Mouse (Mus musculus) embryonic facial prominence, embryonic 15.5 days (tissue): ENCODE data around the gene Gpc6. TPM values are rescaled to one million over a fixed set of nuclear protein-coding genes. Genes with fewer than 3 reads are reported as not detected.

ENCODE experiments used
- ATAC-seq: fragments of 200-750 bp; cut with Nextera tagmentation; 2 replicates; pipeline ENCODE4 v1.8.0; 2017; ENCODE audit warnings: low read depth, moderate TSS enrichment; ENCODE audit not compliant: insufficient number of reproducible peaks, low FRiP score, low TSS enrichment
- H3K27ac ChIP-seq: fragments of 300-500 bp; sonication (generic); replicated peaks from 2 replicates; pipeline ENCODE4 v1.5.1; 2015; ENCODE audit warnings: mild to moderate bottlenecking, inconsistent platforms
- H3K27me3 ChIP-seq: fragments of 300-500 bp; sonication (generic); 2 replicates; pipeline ENCODE4 v1.6.1; 2015; ENCODE audit warnings: inconsistent platforms
- H3K36me3 ChIP-seq: fragments of 300-500 bp; sonication (generic); 2 replicates; pipeline ENCODE4 v1.6.1; 2015; ENCODE audit warnings: mild to moderate bottlenecking, inconsistent platforms
- H3K4me1 ChIP-seq: fragments of 300-500 bp; sonication (generic); 2 replicates; pipeline ENCODE4 v1.6.1; 2015; ENCODE audit warnings: inconsistent platforms
- H3K4me2 ChIP-seq: fragments of 300-500 bp; sonication (generic); replicated peaks from 2 replicates; pipeline ENCODE4 v1.6.1; 2015; ENCODE audit warnings: mild to moderate bottlenecking, inconsistent platforms
- H3K4me3 ChIP-seq: fragments of 300-500 bp; sonication (generic); replicated peaks from 2 replicates; pipeline ENCODE4 v1.5.1; 2015; ENCODE audit warnings: mild to moderate bottlenecking, inconsistent platforms
- H3K9ac ChIP-seq: fragments of 300-500 bp; sonication (generic); 2 replicates; pipeline ENCODE4 v1.6.1; 2015; ENCODE audit warnings: inconsistent platforms
- H3K9me3 ChIP-seq: fragments of 300-500 bp; sonication (generic); replicated peaks from 2 replicates; pipeline ENCODE4 v1.6.1; 2016; ENCODE audit warnings: inconsistent platforms
- WGBS: fragments of 180-500 bp; shearing (Covaris S2); methylation state at CpG from one replicate; pipeline ENCODE4 v1.1.7; 2015; 5-methylcytosine and 5-hydroxymethylcytosine counted together
- polyA plus RNA-seq: library from polyadenylated mRNA; unstranded; fragments of >200 nt; fragmentation: Nextera tagmentation; extraction: Ambion mirVana; gene quantifications from 2 replicates; pipeline ENCODE4 v1.2.1, GENCODE M21; 2015

Gpc6 gene
- polyA plus RNA-seq, 1 experiment from 2014 or later: 42.3 TPM

- Histone ChIP-seq H3K36me3 (no peaks in the 10 kb centered on the region), H3K27ac (no peak overlapping the region), H3K4me3 (no peak overlapping the region), H3K4me2 (no peak overlapping the region), H3K27me3 (no peaks in the 10 kb centered on the region), H3K9me3 (no peaks in the 10 kb centered on the region), H3K4me1 (no peaks in the 10 kb centered on the region), H3K9ac (no peak overlapping the region)
- 71% methylated on average over 3 of the region's 3 CpGs for WGBS
- no peak for ATAC-seq
Observed at GRCm38 (mm10) chr14:117679926-117680325, 754.8 kb downstream of the Gpc6 start.

DNA sequence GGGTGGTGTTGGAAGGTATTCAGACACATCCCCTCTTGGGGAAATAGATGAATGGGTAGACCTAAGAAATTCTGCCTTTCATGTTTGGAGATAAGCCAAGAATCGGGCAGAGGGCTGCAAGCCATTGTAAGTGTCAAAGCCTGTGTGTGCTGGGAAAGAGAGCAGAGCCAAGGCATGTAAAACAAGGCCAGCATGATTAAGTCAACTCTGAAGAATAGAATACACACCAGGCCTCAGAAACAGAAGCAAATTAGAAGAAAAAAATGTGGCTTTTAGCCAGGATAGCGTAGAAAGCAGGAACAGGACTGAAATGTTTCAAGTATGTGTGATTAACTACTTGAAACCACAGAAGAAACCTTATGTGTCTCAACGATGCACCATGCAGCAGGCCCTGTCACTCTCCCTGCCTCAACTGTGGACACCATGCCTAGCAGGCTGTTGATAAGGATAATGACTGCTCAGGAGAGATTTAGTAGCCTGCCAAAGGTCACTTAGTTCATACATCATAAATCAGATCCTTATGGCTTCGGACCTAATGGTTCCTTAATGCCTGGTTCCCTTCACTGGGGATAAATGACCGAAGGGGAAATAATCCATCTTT, 756.3 kb downstream of the Gpc6 start:
- no peaks in the 10 kb centered on the region for H3K36me3 ChIP-seq
- no peaks in the 10 kb centered on the region for H3K27me3 ChIP-seq
- no peak overlapping the region for H3K4me3 ChIP-seq
- H3K9ac ChIP-seq: no peak overlapping the region
- H3K4me2 ChIP-seq: no peak overlapping the region
- no peak overlapping the region; the same call in 1 of the 2 replicates for H3K27ac ChIP-seq
- WGBS: 46% methylated on average over 5 of the region's 5 CpGs
- ATAC-seq: no peak; the same call in 1 of the 2 replicates
- H3K4me1 ChIP-seq: no peaks in the 10 kb centered on the region
- H3K9me3 ChIP-seq: no peaks in the 10 kb centered on the region

DNA sequence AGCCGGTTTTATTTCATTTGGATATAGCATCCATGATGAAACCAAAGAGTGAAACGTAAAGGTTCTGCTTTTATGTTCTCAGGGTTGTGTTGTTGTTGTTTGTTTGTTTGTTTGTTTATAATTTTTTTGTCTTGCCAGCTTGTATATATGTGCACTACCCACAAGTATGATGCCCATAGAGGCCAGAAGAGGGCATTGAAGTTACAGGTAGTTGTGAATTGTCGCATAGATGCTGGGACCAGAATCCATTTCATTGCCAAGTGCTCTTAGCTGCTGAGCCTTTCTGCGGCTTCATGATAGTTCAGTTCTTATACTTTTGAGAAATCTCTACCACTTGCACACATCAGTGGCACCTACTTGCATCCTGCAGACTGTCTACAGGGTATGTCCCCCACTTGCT, 758.0 kb downstream of the Gpc6 start:
- Histone ChIP-seq H3K9ac (no peak overlapping the region), H3K4me3 (no peak overlapping the region), H3K36me3 (no peaks in the 10 kb centered on the region), H3K27me3 (no peaks in the 10 kb centered on the region), H3K4me2 (no peak overlapping the region), H3K9me3 (no peaks in the 10 kb centered on the region), H3K27ac (no peak overlapping the region), H3K4me1 (no peaks in the 10 kb centered on the region)
- 95% methylated on average over 4 of the region's 4 CpGs for WGBS
- no peak for ATAC-seq

- Histone ChIP-seq H3K4me1 (no peaks in the 10 kb centered on the region), H3K36me3 (no peaks in the 10 kb centered on the region), H3K4me3 (no peak overlapping the region), H3K27me3 (no peaks in the 10 kb centered on the region), H3K9me3 (no peaks in the 10 kb centered on the region), H3K9ac (no peak overlapping the region), H3K4me2 (no peak overlapping the region), H3K27ac (no peak overlapping the region)
- no peak for ATAC-seq
- 93% methylated on average over 6 of the region's 6 CpGs for WGBS
Observed at GRCm38 (mm10) chr14:117689848-117690247, 764.7 kb downstream of the Gpc6 start.

- Histone ChIP-seq H3K27ac (no peak overlapping the region), H3K9me3 (no peaks in the 10 kb centered on the region), H3K9ac (no peak overlapping the region), H3K27me3 (no peaks in the 10 kb centered on the region), H3K4me2 (no peak overlapping the region), H3K4me3 (no peak overlapping the region), H3K4me1 (no peaks in the 10 kb centered on the region), H3K36me3 (no peaks in the 10 kb centered on the region)
- ATAC-seq: no peak
- WGBS: 82% methylated on average over 8 of the region's 8 CpGs
Observed at GRCm38 (mm10) chr14:117695565-117695964, 770.5 kb downstream of the Gpc6 start.

DNA sequence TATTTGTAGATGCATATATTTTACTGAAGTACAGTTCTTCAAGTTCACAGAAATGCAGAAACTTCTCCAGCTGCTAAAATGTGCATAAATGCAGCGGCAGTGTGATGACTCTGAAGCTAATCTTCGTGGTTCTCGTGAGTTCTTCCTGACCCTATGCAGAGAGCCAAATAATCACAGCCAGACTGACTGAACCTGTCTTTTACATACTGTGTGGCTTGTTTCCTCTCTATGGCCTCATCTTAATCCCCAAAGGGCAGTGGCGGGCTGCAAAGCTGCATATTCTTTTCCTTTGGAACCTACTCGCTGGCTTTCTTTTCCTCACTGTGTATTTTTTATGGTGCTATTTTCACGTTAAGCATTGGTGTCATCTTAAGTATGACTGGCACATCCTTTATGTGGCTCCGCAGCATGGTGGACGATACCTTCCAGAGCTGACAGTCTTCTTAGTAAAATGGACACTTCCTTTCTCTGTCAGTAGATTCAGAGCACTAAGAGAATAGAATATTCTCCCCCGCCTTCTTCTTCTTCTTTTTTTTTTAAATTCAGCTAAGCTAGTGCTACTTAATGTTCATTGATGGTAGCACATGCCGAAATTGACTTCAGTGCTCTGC, 775.7 kb downstream of the Gpc6 start:
- Histone ChIP-seq H3K27ac (no peak overlapping the region), H3K4me3 (no peak overlapping the region), H3K36me3 (no peaks in the 10 kb centered on the region), H3K4me1 (no peaks in the 10 kb centered on the region), H3K9me3 (no peaks in the 10 kb centered on the region), H3K9ac (no peak overlapping the region), H3K27me3 (no peaks in the 10 kb centered on the region), H3K4me2 (no peak overlapping the region)
- no peak for ATAC-seq
- 61% methylated on average over 10 of the region's 10 CpGs for whole genome bisulfite sequencing

DNA sequence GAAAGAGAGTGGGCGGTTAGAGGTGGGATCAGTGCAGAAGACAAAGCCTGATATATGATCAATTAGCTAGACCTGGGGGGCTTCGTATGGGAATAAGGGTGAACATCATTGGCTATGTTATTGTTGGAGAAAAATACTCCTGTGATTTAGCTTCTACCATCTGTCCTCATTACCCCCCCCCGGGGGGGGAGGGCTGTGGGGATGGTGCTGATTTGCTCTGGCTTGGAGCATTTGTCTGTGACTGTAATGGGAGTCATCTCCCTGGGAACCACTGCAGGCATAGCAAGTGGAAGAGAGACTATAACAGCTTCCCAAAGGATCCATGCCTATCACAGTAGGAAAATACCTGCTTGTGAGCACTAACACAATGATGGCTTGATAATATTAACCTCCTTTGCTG, 783.7 kb downstream of the Gpc6 start:
- no peak overlapping the region for H3K27ac ChIP-seq
- WGBS: 89% methylated on average over 3 of the region's 3 CpGs
- peak; percentile 46; the same call in 1 of the 2 replicates for ATAC-seq
- H3K9me3 ChIP-seq: no peaks in the 10 kb centered on the region
- no peak overlapping the region for H3K9ac ChIP-seq
- H3K4me1 ChIP-seq: no peaks in the 10 kb centered on the region
- H3K27me3 ChIP-seq: no peaks in the 10 kb centered on the region
- H3K4me3 ChIP-seq: no peak overlapping the region
- H3K4me2 ChIP-seq: no peak overlapping the region
- no peaks in the 10 kb centered on the region for H3K36me3 ChIP-seq

DNA sequence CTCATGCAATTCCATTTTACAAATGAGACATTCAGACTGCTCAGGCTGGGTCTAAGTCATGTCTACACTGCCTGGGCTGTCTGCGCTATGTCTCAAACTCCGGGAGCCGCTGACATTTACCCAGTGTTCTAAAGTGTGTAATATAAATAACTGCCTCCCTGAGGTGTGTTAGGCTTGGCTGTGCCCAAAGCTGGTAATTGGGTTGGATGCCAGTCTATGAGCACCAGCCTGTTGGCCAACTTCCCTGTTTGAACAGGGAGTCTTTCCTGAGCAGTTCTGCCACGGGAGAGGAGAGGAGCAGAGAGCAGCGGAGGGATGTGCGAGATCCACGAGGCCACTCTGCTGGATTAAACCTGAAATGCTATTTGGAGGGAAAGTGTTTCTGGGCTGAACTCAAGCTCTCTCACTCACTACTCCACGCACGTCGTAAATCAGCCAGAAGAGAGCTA, 785.4 kb downstream of the Gpc6 start:
- H3K9me3 ChIP-seq: no peaks in the 10 kb centered on the region
- no peak overlapping the region for H3K27ac ChIP-seq
- no peak overlapping the region for H3K4me3 ChIP-seq
- H3K4me1 ChIP-seq: no peaks in the 10 kb centered on the region
- peak; percentile 40; the same call in 1 of the 2 replicates for ATAC-seq
- WGBS: 65% methylated on average over 10 of the region's 10 CpGs
- H3K27me3 ChIP-seq: no peaks in the 10 kb centered on the region
- no peak overlapping the region for H3K9ac ChIP-seq
- H3K4me2 ChIP-seq: no peak overlapping the region
- H3K36me3 ChIP-seq: no peaks in the 10 kb centered on the region

- no peaks in the 10 kb centered on the region for H3K9me3 ChIP-seq
- no peak overlapping the region for H3K27ac ChIP-seq
- H3K4me2 ChIP-seq: no peak overlapping the region
- H3K4me3 ChIP-seq: no peak overlapping the region
- no peak for ATAC-seq
- no peaks in the 10 kb centered on the region for H3K36me3 ChIP-seq
- 86% methylated on average over 7 of the region's 7 CpGs for WGBS
- H3K27me3 ChIP-seq: no peaks in the 10 kb centered on the region
- H3K9ac ChIP-seq: no peak overlapping the region
- H3K4me1 ChIP-seq: no peaks in the 10 kb centered on the region
Observed at GRCm38 (mm10) chr14:117712311-117712710, 787.2 kb downstream of the Gpc6 start.

GRCm38 (mm10) chr14:117714165-117714564, 789.0 kb downstream of the Gpc6 start:
- H3K4me1 ChIP-seq: no peaks in the 10 kb centered on the region
- no peak overlapping the region for H3K4me2 ChIP-seq
- no peaks in the 10 kb centered on the region for H3K9me3 ChIP-seq
- H3K27me3 ChIP-seq: no peaks in the 10 kb centered on the region
- no peaks in the 10 kb centered on the region for H3K36me3 ChIP-seq
- H3K9ac ChIP-seq: no peak overlapping the region
- WGBS: 50% methylated on average over 8 of the region's 8 CpGs
- no peak for ATAC-seq
- H3K4me3 ChIP-seq: no peak overlapping the region
- H3K27ac ChIP-seq: no peak overlapping the region

- WGBS: 85% methylated on average over 3 of the region's 3 CpGs
- no peaks in the 10 kb centered on the region for H3K36me3 ChIP-seq
Observed at GRCm38 (mm10) chr14:117716305-117716704, 791.2 kb downstream of the Gpc6 start.

GRCm38 (mm10) chr14:117728741-117729140, 803.6 kb downstream of the Gpc6 start:
- Histone ChIP-seq H3K27me3 (no peaks in the 10 kb centered on the region), H3K4me1 (no peaks in the 10 kb centered on the region), H3K4me3 (no peak overlapping the region), H3K9me3 (no peaks in the 10 kb centered on the region), H3K9ac (no peak overlapping the region), H3K4me2 (no peak overlapping the region), H3K36me3 (no peaks in the 10 kb centered on the region), H3K27ac (no peak overlapping the region)
- 79% methylated on average over 2 of the region's 2 CpGs for WGBS
- no peak for ATAC-seq

More at GRCm38 (mm10) chr14:117716305-117716704, 791.2 kb downstream of the Gpc6 start:
- H3K9me3 ChIP-seq: no peaks in the 10 kb centered on the region
- H3K4me1 ChIP-seq: no peaks in the 10 kb centered on the region
- no peak overlapping the region for H3K4me3 ChIP-seq
- H3K9ac ChIP-seq: no peak overlapping the region
- no peak overlapping the region for H3K4me2 ChIP-seq
- no peak for ATAC-seq
- H3K27me3 ChIP-seq: no peaks in the 10 kb centered on the region
- no peak overlapping the region for H3K27ac ChIP-seq
